Mouse (Mus musculus) lung, embryonic 14.5 days (tissue): ENCODE measurements around the gene Zfp579. TPM values are rescaled to one million over a fixed set of nuclear protein-coding genes. Genes with fewer than 3 reads are reported as not detected.

Experiments
- ATAC-seq: fragments of 200-750 bp; cut with Nextera tagmentation; 2 replicates; pipeline ENCODE4 v1.8.0; 2017; ENCODE audit warnings: mild to moderate bottlenecking, moderate TSS enrichment, moderate library complexity; ENCODE audit not compliant: insufficient read depth
- DNase-seq: peaks from one replicate; pipeline ENCODE4 v3.0.0-alpha.2; 2015
- H3K27ac ChIP-seq: fragments of 300-500 bp; sonication (generic); 2 replicates; pipeline ENCODE4 v1.5.1; 2014; ENCODE audit warnings: low read depth, mild to moderate bottlenecking, moderate library complexity
- H3K27me3 ChIP-seq: fragments of 300-500 bp; sonication (generic); 2 replicates; pipeline ENCODE4 v1.6.1; 2014; ENCODE audit warnings: low read length, control low read depth; ENCODE audit not compliant: insufficient read depth
- H3K36me3 ChIP-seq: fragments of 300-500 bp; sonication (generic); 2 replicates; pipeline ENCODE4 v1.6.1; 2014; ENCODE audit warnings: control low read depth; ENCODE audit not compliant: insufficient read depth
- H3K4me1 ChIP-seq: fragments of 300-500 bp; sonication (generic); 2 replicates; pipeline ENCODE4 v1.6.1; 2014; ENCODE audit warnings: antibody characterized with exemption, control low read depth; ENCODE audit not compliant: insufficient read depth
- H3K4me2 ChIP-seq: fragments of 300-500 bp; sonication (generic); 2 replicates; pipeline ENCODE4 v1.6.1; 2014; ENCODE audit warnings: mild to moderate bottlenecking
- H3K4me3 ChIP-seq: fragments of 300-500 bp; sonication (generic); 2 replicates; pipeline ENCODE4 v1.5.1; 2014; ENCODE audit warnings: low read depth, low read length
- H3K9ac ChIP-seq: fragments of 300-500 bp; sonication (generic); 2 replicates; pipeline ENCODE4 v1.6.1; 2014
- H3K9me3 ChIP-seq: fragments of 300-500 bp; sonication (generic); 2 replicates; pipeline ENCODE4 v1.6.1; 2016; ENCODE audit warnings: low read depth, low read length, control low read depth
- CTCF ChIP-seq: IDR thresholded peaks from 2 replicates; pipeline ENCODE4 v1.5.1; 2016; ENCODE audit warnings: antibody characterized with exemption, low read depth
- WGBS: fragments of 180-500 bp; shearing (Covaris S2); extraction: QIAGEN DNeasy Blood & Tissue Kit; methylation state at CpG from one replicate; pipeline ENCODE4 v1.1.7; 2014; 5-methylcytosine and 5-hydroxymethylcytosine counted together
- polyA plus RNA-seq: library from polyadenylated mRNA; unstranded; fragments of >200 nt; fragmentation: Nextera tagmentation; extraction: Ambion mirVana; gene quantifications from 2 replicates; pipeline ENCODE4 v1.2.1, GENCODE M21; 2014

The Zfp579 gene
- polyA plus RNA-seq, 1 experiment from 2014 or later: 35.1 TPM

- Histone ChIP-seq H3K27ac (no peak overlapping the region), H3K4me3 (no peak overlapping the region), H3K9ac (no peak overlapping the region), H3K27me3 (no peaks in the 10 kb centered on the region), H3K4me2 (no peak overlapping the region), H3K4me1 (no peaks in the 10 kb centered on the region), H3K36me3 (peaks cover 51% of the 10 kb centered on the region), H3K9me3 (peaks cover 20% of the 10 kb centered on the region)
- DNase-seq (no peak), ATAC-seq (no peak)
- WGBS: 95% methylated on average over 17 of the region's 17 CpGs
- no peak for TF ChIP-seq CTCF
Observed at GRCm38 (mm10) chr7:5035628-5036027, 39.7 kb upstream of the Zfp579 start.

- ATAC-seq (no peak), DNase-seq (no peak)
- Histone ChIP-seq H3K9me3 (peaks cover 38% of the 10 kb centered on the region), H3K4me2 (no peak within 1 kb of the TSS), H3K27ac (no peak within 1 kb of the TSS), H3K4me3 (no peak within 1 kb of the TSS), H3K4me1 (no peaks in the 10 kb centered on the region), H3K27me3 (no peaks in the 10 kb centered on the region), H3K9ac (no peak within 1 kb of the TSS), H3K36me3 (peaks cover 69% of the 10 kb centered on the region)
- whole genome bisulfite sequencing: 85% methylated on average over 3 of the region's 3 CpGs
- no peak for TF ChIP-seq CTCF
Observed at GRCm38 (mm10) chr7:5033818-5034217, 37.9 kb upstream of the Zfp579 start, which contains the start of gene 4632433K11Rik. TSS of gene 4632433K11Rik (plus strand) at chr7:5034118.

- Histone ChIP-seq H3K27me3 (no peaks in the 10 kb centered on the region), H3K4me1 (no peaks in the 10 kb centered on the region), H3K9me3 (peaks cover 40% of the 10 kb centered on the region), H3K36me3 (peaks cover 83% of the 10 kb centered on the region), H3K27ac (no peak overlapping the region), H3K4me3 (no peak overlapping the region), H3K4me2 (no peak overlapping the region), H3K9ac (no peak overlapping the region)
- ATAC-seq (no peak), DNase-seq (no peak)
- TF ChIP-seq CTCF: no peak
- WGBS: 84% methylated on average over 46 of the region's 46 CpGs
Observed at GRCm38 (mm10) chr7:5031496-5031895, 35.5 kb upstream of the Zfp579 start.

- Histone ChIP-seq H3K4me3 (no peak overlapping the region), H3K9ac (no peak overlapping the region), H3K4me2 (no peak overlapping the region), H3K36me3 (peaks cover 83% of the 10 kb centered on the region), H3K27me3 (no peaks in the 10 kb centered on the region), H3K4me1 (no peaks in the 10 kb centered on the region), H3K27ac (no peak overlapping the region), H3K9me3 (peaks cover 40% of the 10 kb centered on the region)
- no peak for DNase-seq
- ATAC-seq: no peak
- TF ChIP-seq CTCF: no peak
- 84% methylated on average over 63 of the region's 63 CpGs for WGBS
Observed at GRCm38 (mm10) chr7:5030554-5031275, 34.8 kb upstream of the Zfp579 start.

GRCm38 (mm10) chr7:5029946-5030345, 34.0 kb upstream of the Zfp579 start:
- no peaks in the 10 kb centered on the region for H3K27me3 ChIP-seq
- H3K9me3 ChIP-seq: peaks cover 40% of the 10 kb centered on the region
- no peak for TF ChIP-seq CTCF
- peaks cover 81% of the 10 kb centered on the region for H3K36me3 ChIP-seq
- no peak overlapping the region for H3K4me2 ChIP-seq
- WGBS: 86% methylated on average over 21 of the region's 21 CpGs
- no peaks in the 10 kb centered on the region for H3K4me1 ChIP-seq
- ATAC-seq (no peak), DNase-seq (no peak)
- H3K9ac ChIP-seq: no peak overlapping the region
- no peak overlapping the region for H3K27ac ChIP-seq
- no peak overlapping the region for H3K4me3 ChIP-seq

GRCm38 (mm10) chr7:5029543-5029942, 33.6 kb upstream of the Zfp579 start:
- 94% methylated on average over 22 of the region's 22 CpGs for WGBS
- ATAC-seq (no peak), DNase-seq (no peak)
- H3K4me2 ChIP-seq: no peak overlapping the region
- H3K27ac ChIP-seq: no peak overlapping the region
- no peaks in the 10 kb centered on the region for H3K4me1 ChIP-seq
- peaks cover 40% of the 10 kb centered on the region for H3K9me3 ChIP-seq
- TF ChIP-seq CTCF: no peak
- no peak overlapping the region for H3K9ac ChIP-seq
- peaks cover 85% of the 10 kb centered on the region for H3K36me3 ChIP-seq
- no peaks in the 10 kb centered on the region for H3K27me3 ChIP-seq
- H3K4me3 ChIP-seq: no peak overlapping the region

- Histone ChIP-seq H3K4me3 (peak overlapping the region; percentile 73), H3K9ac (peak overlapping the region; percentile 92), H3K27me3 (no peaks in the 10 kb centered on the region), H3K9me3 (no peaks in the 10 kb centered on the region), H3K36me3 (peaks cover 45% of the 10 kb centered on the region), H3K27ac (0 out of 2 replicates have a peak overlapping the region, but pooled peaks have one; percentile 96), H3K4me2 (peak overlapping the region; percentile 70), H3K4me1 (no peaks in the 10 kb centered on the region)
- 45% methylated on average over 5 of the region's 5 CpGs for WGBS
- ATAC-seq: no peak
- no peak for DNase-seq
- TF ChIP-seq CTCF: no peak
Observed at GRCm38 (mm10) chr7:5021197-5021596, 25.2 kb upstream of the Zfp579 start.
